Mouse (Mus musculus) liver, postnatal 0 days (tissue): Measurements from ENCODE around the gene Lrrc75b.
"Not testable (repeated sequence)": the region's sequence is repeated elsewhere in the genome, so short reads cannot be mapped to it uniquely, and the experiment has no call there.

ENCODE experiments used
- CTCF ChIP-seq: sonication (generic); IDR thresholded peaks from 2 replicates; pipeline ENCODE4 v1.5.1; 2016; ENCODE audit warnings: antibody characterized with exemption, low read depth
- EP300 ChIP-seq: IDR thresholded peaks from 2 replicates; pipeline ENCODE4 v1.6.1; 2016; ENCODE audit warnings: antibody characterized with exemption, low read depth, mild to moderate bottlenecking

DNA sequence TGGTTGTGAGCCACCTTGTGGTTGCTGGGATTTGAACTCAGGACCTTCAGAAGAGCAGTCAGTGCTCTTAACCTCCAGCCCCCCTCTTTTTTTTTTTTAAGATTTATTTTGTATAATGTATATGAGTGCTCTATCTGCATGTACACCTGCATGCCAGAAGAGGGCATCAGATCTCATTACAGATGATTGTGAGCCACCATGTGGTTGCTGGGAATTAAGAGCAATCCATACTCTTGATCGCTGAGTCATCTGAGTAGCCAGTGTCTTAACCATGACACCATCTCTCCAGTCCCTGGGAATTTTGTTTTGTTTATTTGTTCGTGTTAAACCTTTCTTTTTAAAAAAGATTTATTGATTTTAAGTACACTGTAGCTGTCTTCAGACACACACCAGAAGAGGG, 6.6 kb upstream of the Lrrc75b start:
- TF ChIP-seq CTCF: 0 out of 2 replicates have a peak, but pooled peaks have one; percentile 30
- not testable (repeated sequence) for TF ChIP-seq EP300
